Mouse (Mus musculus): ENCODE measurements around the gene Gm10260.

Gm10260 gene

GRCm38 (mm10) chr13:97760532-97760931 lies at the start of gene Gm10260:
Gm10260 (minus strand) TSS chr13:97760632.
- no peak for DNase-seq (ENCODE audit: low read depth)

DNA sequence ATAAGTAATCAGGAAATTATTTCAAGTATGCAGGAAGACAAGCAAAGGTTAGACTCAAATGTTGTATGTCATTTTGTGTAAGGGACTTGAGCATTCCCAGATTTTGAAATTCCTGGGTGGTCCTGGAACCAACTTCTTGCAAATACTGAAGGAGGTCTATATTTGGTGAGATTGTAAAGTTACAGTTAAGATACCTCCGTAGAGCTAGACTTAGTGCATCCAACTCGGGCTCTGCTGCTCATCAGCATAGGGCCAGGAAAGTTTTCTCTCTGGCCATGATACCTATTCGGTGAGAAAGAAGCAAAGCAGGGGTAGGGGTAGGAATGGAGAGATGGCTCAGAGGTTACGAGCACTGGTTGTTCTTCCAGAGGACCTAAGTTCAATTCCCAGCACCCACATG lies 49.4 kb upstream of the Gm10260 start:
- DNase-seq (ENCODE audit: low read depth) = no peak

DNA sequence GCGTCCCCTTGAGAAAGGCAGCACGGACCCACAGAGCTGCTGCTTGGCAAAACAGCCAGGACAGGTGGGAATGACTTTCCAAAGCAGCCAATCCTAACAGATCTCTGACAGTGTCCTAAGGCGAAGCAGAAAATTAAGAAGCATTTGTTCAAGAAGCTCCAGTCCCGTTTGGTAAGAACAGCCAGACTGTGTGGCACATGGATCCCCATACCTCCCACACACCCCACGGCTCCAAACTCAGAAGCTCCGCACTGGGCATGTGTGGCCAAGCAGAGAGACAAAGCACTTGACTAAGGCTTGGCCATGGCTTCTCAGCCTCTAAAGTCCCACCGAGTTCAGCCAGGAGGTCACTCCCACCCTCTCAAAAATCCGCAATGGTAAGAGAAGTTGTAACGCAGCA lies 45.5 kb upstream of the Gm10260 start:
- DNase-seq (ENCODE audit: low read depth) = no peak

DNA sequence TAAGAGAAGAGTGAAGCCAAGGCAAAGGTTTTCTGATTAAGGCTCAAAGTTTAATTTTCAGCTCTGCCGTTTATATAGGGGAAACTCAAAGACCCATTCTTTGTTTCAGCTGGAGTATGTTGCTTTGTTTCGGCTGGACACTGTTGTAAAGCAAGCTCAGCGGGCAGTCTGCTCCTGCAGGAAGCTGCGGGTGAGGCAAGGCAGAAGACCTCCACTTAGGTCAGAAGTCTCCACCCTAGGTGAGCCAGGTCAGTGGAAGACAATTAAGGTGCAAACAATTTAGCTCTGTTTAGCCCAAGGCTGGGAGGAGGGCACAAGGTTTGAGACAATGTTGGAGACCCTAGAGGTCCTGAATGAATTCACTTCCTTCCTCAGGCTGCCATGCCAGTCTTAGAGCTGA lies 42.0 kb upstream of the Gm10260 start:
- DNase-seq (ENCODE audit: low read depth) = no peak

DNA sequence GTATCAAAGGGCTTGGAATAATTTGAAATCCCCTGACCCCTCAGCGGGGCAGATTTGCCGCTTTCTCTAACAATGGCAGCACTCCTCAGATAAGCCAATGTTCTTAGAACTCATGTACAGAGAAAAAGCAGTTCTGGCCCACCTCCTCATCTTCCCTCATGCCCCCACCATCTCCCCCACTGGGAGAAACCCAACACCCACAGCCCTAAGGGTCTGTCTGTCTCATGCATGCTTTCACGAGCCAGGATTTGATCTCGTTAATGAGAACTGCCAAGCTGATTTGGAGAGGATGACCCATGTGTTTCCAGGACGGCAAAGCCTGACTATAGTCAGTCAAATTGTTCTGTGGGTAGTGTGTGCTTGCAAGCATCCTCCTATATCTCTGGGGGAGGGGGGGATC lies 37.0 kb upstream of the Gm10260 start:
- no peak for DNase-seq (ENCODE audit: low read depth)

GRCm38 (mm10) chr13:97794780-97795179 lies 34.3 kb upstream of the Gm10260 start:
- DNase-seq (ENCODE audit: low read depth) = no peak

DNA sequence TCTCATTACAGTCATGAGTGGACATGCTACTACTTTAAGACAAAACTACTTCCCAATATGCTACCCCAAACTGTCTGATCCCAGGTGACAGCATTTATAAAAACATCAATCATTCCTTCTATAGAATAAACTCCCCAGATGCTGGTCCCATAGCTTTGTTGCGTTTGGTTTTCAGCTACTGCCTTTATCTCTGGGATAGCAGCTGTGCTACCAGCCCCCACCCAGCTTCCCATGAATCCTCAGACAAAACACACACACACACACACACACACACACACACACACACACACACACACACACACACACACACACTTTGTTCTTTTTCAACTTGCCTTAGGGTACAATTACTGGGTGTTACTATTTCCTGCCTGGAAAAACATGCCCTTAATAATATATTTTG lies 33.5 kb upstream of the Gm10260 start:
- no peak for DNase-seq (ENCODE audit: low read depth)

- DNase-seq (ENCODE audit: low read depth) = no peak
Measured at GRCm38 (mm10) chr13:97791664-97792063, 31.2 kb upstream of the Gm10260 start.

DNA sequence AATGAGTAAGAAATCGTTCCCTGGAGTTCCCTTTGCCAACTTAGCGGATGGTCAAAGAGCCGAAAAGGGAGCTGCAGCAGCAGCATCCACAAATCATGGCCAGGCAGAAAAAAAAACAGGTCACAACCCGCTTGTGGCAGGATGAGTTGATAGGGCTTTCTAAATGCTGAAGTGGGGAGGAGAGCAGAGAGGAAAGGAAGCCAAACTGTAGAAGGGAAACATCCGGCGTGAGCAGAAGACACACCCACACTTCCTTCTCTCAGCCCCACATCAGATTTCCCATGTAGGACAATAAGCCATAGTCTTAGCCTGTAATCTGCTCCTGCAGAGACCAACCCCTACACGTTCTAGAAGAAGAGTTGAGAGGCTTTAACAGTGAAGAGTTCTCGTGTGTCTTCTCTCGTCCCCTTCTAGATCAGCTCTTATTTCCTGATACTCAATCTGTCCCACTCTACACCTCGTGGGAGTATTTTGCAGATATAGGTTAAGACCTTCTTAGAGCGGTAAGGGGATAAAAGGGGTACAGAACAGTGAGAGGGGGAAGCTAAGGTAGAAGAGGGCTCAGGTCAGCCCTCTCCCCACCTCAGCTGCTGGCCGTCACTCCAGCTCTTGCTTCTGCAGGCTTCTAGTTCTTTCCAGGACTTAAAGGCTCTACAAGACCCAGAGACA lies 29.5 kb upstream of the Gm10260 start:
- no peak for DNase-seq (ENCODE audit: low read depth)

DNA sequence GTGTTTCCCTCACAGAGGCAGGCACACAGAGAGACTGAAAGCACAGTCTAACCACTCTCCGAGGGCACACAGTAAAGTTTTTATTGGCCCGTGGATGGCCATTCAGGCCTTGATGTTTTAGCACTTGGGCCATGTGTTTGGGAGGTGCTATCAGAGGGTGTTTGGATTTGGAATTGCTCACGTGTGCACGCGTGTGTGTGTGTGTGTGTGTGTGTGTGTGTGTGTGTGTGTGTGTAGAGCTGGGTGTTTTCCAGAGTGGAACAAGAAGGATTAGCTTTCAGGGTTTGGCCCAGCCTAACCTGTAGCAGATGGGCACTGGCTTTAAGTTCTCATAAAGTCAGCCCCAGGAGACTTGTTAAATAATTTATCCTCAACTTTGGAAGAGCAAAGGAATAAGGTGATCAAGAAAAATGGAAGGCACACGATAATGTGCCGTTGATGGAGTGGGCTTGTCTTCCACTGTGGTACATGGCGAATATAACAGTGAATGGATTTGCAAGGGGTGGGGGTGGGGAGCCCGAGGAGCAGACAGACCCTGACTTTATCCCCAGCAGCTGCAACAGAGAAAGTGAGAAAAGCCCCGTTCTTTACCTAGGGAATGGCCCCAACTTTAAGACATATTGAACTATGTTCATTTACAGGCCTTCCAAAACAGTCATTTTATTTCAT lies 24.9 kb upstream of the Gm10260 start:
- no peak for DNase-seq (ENCODE audit: low read depth)

- DNase-seq (ENCODE audit: low read depth) = no peak
Measured at GRCm38 (mm10) chr13:97783423-97784143, 23.2 kb upstream of the Gm10260 start.

GRCm38 (mm10) chr13:97782063-97782462 lies 21.6 kb upstream of the Gm10260 start:
- DNase-seq (ENCODE audit: low read depth) = no peak

DNA sequence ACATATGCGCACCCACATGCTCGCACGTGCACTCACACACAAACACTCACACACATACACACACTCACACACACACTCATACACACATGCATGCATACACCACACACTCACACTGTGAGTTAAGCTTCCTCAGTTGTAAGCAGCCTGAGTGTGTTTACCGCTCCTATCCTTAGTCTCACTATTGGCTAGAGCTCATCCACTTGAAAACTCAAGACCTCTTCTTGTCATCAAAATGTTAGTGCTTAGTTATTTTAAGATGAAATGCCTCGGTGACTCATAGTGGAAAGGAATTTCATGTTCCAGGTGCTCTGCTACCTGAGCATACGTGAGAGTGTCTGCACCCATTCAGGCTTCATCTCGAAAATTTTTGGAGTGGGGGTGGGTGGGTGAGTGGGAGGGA lies 21.2 kb upstream of the Gm10260 start:
- no peak for DNase-seq (ENCODE audit: low read depth)

DNA sequence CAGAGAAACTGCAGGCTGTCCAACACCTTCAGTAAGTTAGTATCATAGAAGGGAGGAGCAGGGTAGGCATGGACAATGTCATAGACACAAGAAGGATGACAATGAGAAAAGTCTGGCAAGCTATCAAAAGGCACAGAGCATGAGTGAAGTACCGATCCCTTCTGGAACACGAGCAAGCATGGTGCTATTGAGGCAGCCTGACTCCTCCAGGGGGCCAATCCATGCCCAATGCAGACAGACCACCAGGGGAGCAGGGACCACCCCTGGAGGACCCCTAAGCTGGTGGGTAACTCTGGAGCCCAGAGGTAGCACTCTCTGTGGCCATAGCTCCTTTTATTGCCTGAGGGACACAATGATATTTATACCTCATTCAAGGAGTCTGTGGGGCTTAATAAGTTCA lies 20.1 kb upstream of the Gm10260 start:
- DNase-seq (ENCODE audit: low read depth) = no peak

DNA sequence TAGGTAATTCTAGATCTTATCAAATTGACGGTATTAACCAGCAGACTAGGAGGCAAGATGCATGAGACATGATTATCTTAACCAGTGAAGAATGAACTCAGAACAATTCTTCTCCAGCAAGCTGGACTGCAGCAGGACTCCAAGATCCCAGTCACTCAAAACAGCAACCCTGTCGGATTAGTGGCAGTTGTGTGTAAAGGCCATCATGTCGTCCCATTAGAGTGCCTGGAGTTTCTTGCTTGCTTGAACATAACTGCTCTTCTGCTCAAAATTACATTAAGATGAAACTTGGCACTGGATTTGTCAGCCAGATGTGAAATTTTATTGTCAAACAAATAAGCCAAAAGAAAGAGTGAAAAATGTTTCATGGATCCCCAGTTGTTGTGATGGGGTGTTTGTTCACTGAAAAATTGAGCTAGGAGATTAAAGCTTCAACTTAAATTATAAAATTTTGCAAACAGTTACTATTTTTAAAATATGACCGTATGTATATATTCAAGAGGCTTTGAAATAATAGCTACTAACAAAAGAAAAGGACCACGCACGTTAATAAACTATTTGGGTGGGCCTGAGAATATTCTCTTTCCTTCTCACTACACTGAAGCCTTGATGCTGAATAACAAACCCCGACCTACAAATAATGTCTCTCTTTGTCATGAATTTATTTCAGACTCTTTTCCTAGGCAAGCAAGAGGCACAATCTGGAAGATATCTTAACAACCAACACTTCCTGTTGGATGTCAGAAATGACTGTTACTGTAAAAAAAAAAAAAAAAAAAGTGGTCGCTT lies 19.4 kb upstream of the Gm10260 start:
- no peak for DNase-seq (ENCODE audit: low read depth)

DNA sequence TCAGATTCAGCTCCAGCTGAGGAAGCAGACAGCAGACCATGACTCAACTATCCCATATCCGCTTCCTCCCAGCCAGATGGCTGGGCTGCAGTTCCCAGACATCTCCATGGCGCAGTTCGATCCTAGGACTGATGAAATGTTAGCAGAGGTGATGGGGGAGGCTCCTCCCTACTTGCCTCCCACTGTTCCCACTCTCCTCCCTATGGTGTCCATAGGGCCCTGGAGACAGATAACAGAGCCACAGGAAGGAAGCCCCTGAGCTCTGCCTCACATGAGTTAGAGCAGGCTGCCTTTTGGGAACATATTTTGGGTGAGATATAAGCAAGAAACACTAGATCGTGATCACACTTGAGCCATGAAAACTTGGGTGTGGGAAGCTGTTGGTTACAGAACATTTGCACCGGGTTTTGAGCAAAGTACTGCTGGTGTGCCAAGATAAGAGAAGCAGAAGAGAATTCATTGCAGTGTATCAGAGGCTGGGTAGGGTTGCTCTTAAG lies 18.3 kb upstream of the Gm10260 start:
- DNase-seq (ENCODE audit: low read depth) = no peak

DNA sequence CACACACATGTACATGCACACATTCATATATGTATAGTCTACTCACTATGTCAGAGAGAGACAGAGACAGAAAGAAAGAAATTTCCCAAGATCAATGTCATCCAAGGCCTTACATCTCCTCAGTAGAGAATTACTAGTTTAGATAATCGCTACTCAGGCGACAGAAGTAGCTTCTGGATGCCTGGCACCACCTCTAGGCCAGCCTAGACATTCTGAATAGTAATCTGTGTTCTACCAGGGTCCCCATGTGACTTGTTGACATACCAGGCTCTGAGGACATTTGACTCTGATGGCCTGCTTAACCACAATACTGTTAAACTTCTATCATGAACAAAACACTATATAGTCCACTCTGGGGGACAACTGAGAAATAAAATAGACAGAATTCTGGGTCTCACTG lies 17.2 kb upstream of the Gm10260 start:
- no peak for DNase-seq (ENCODE audit: low read depth)

- no peak for DNase-seq (ENCODE audit: low read depth)
Measured at GRCm38 (mm10) chr13:97776702-97777101, 16.3 kb upstream of the Gm10260 start.

- no peak for DNase-seq (ENCODE audit: low read depth)
Measured at GRCm38 (mm10) chr13:97775907-97776306, 15.5 kb upstream of the Gm10260 start.

DNA sequence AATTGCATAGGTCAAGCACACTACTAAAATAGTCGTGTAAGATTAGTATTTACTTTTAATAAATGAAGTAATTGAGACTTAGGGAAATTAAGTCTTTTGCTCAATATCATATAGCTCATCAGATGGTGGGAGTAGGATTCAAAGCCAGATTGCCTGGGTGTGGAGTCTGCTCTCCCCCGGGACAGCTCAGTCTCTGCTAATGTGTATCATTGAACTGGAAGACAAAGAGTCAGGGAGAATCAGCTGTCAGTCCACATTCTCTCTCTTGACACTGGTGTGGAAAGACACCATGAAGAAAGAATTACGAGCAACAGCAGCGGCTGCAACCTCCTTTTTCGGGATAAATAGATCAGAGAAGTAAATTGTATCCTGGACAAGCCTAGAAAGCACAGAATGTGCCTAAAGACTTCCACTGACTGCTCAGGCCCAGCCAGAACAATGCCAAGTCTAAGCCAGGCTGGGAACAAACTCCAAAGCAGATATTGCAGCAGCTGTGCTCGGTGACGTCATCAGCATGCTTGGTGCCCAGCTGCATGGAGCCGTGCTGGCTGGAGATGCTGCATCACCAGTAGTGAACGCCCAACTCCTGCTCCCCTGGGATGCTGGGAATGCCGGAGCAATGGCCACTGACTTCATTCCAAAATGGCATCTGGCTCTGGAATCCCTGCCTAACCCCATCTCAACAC lies 14.5 kb upstream of the Gm10260 start:
- DNase-seq (ENCODE audit: low read depth) = peak; percentile 58

- DNase-seq (ENCODE audit: low read depth) = no peak
Measured at GRCm38 (mm10) chr13:97769205-97769604, 8.8 kb upstream of the Gm10260 start.

- no peak for DNase-seq (ENCODE audit: low read depth)
Measured at GRCm38 (mm10) chr13:97768803-97769202, 8.4 kb upstream of the Gm10260 start.
